Mouse (Mus musculus) liver, postnatal 0 days (tissue): ENCODE data around the gene Prr15.

Experiments used
- CTCF ChIP-seq: sonication (generic); IDR thresholded peaks from 2 replicates; pipeline ENCODE4 v1.5.1; 2016; ENCODE audit warnings: antibody characterized with exemption, low read depth
- EP300 ChIP-seq: IDR thresholded peaks from 2 replicates; pipeline ENCODE4 v1.6.1; 2016; ENCODE audit warnings: antibody characterized with exemption, low read depth, mild to moderate bottlenecking

GRCm38 (mm10) chr6:54330166-54330565 lies 4.5 kb downstream of the Prr15 start:
- TF ChIP-seq CTCF (no peak), EP300 (no peak)
